Mouse (Mus musculus): Measurements from ENCODE around the gene Gm20388. TPM values are rescaled to one million over a fixed set of nuclear protein-coding genes. Genes with fewer than 3 reads are reported as not detected.
A peak's percentile ranks its signal among the peaks of the same experiment; 100 is the strongest.

Gm20388 gene
- polyA plus RNA-seq, 1 experiment from 2014 or later = not detected

- no peak overlapping the region for H3K4me2 ChIP-seq (replicated peaks; ENCODE audit: low read depth)
- no peaks in the 10 kb centered on the region for H3K27me3 ChIP-seq (replicated peaks; ENCODE audit: control insufficient read depth, insufficient read depth, low read length)
- peaks cover 59% of the 10 kb centered on the region for H3K36me3 ChIP-seq (ENCODE audit: control insufficient read depth, insufficient read depth)
- H3K9ac ChIP-seq (ENCODE audit: low read depth, low read length) = no peak overlapping the region
- H3K4me3 ChIP-seq (ENCODE audit: low read depth, low read length) = no peak overlapping the region
- WGBS = 64% methylated on average over 4 of the region's 4 CpGs
- no peak overlapping the region for H3K27ac ChIP-seq (ENCODE audit: low read depth, low read length)
- H3K9me3 ChIP-seq (ENCODE audit: control insufficient read depth) = no peaks in the 10 kb centered on the region
- TF ChIP-seq CTCF (IDR thresholded peaks at IDR 0.05; ENCODE audit: low read depth) = no peak
- no peaks in the 10 kb centered on the region for H3K4me1 ChIP-seq (replicated peaks; ENCODE audit: control insufficient read depth, insufficient read depth, low read length)
- no peak for ATAC-seq
These were observed 2685.4 kb downstream of the Gm20388 start for GRCm38 (mm10) chr8:122596031-122596430.

GRCm38 (mm10) chr8:122600666-122601065 lies 2690.0 kb downstream of the Gm20388 start:
- no peak overlapping the region for H3K4me3 ChIP-seq (ENCODE audit: low read depth, low read length)
- no peaks in the 10 kb centered on the region for H3K9me3 ChIP-seq (ENCODE audit: control insufficient read depth)
- H3K27me3 ChIP-seq (replicated peaks; ENCODE audit: control insufficient read depth, insufficient read depth, low read length) = no peaks in the 10 kb centered on the region
- no peak overlapping the region for H3K9ac ChIP-seq (ENCODE audit: low read depth, low read length)
- no peak overlapping the region for H3K27ac ChIP-seq (ENCODE audit: low read depth, low read length)
- 0 out of 2 replicates have a peak, but pooled peaks cover 6% of the 10 kb centered on the region for H3K4me1 ChIP-seq (replicated peaks; ENCODE audit: control insufficient read depth, insufficient read depth, low read length)
- 95% methylated on average over 9 of the region's 9 CpGs for WGBS
- no peak for TF ChIP-seq CTCF (IDR thresholded peaks at IDR 0.05; ENCODE audit: low read depth)
- H3K4me2 ChIP-seq (replicated peaks; ENCODE audit: low read depth) = no peak overlapping the region
- peaks cover 46% of the 10 kb centered on the region for H3K36me3 ChIP-seq (ENCODE audit: control insufficient read depth, insufficient read depth)
- no peak for ATAC-seq

- Histone ChIP-seq H3K27ac (ENCODE audit: low read depth, low read length) (peak overlapping the region; percentile 50; the same call in 1 of the 2 replicates), H3K4me1 (replicated peaks; ENCODE audit: control insufficient read depth, insufficient read depth, low read length) (peaks cover 6% of the 10 kb centered on the region; the same call in 1 of the 2 replicates), H3K4me3 (ENCODE audit: low read depth, low read length) (no peak overlapping the region), H3K36me3 (ENCODE audit: control insufficient read depth, insufficient read depth) (peaks cover 28% of the 10 kb centered on the region), H3K9ac (ENCODE audit: low read depth, low read length) (no peak overlapping the region), H3K27me3 (replicated peaks; ENCODE audit: control insufficient read depth, insufficient read depth, low read length) (no peaks in the 10 kb centered on the region), H3K9me3 (ENCODE audit: control insufficient read depth) (no peaks in the 10 kb centered on the region), H3K4me2 (replicated peaks; ENCODE audit: low read depth) (no peak overlapping the region)
- WGBS = 36% methylated on average over 1 of the region's 1 CpGs
- TF ChIP-seq CTCF (IDR thresholded peaks at IDR 0.05; ENCODE audit: low read depth) = no peak
- peak; percentile 61 for ATAC-seq
These were observed 2694.0 kb downstream of the Gm20388 start for GRCm38 (mm10) chr8:122604640-122605039.

GRCm38 (mm10) chr8:122605367-122605766 lies 2694.7 kb downstream of the Gm20388 start:
- Histone ChIP-seq H3K27ac (ENCODE audit: low read depth, low read length) (no peak overlapping the region; the same call in 1 of the 2 replicates), H3K9me3 (ENCODE audit: control insufficient read depth) (no peaks in the 10 kb centered on the region), H3K4me2 (replicated peaks; ENCODE audit: low read depth) (no peak overlapping the region), H3K9ac (ENCODE audit: low read depth, low read length) (no peak overlapping the region), H3K4me3 (ENCODE audit: low read depth, low read length) (no peak overlapping the region), H3K4me1 (replicated peaks; ENCODE audit: control insufficient read depth, insufficient read depth, low read length) (peaks cover 6% of the 10 kb centered on the region; the same call in 1 of the 2 replicates), H3K36me3 (ENCODE audit: control insufficient read depth, insufficient read depth) (peaks cover 21% of the 10 kb centered on the region), H3K27me3 (replicated peaks; ENCODE audit: control insufficient read depth, insufficient read depth, low read length) (no peaks in the 10 kb centered on the region)
- no peak for TF ChIP-seq CTCF (IDR thresholded peaks at IDR 0.05; ENCODE audit: low read depth)
- 72% methylated on average over 4 of the region's 4 CpGs for WGBS
- ATAC-seq = no peak

- Histone ChIP-seq H3K27me3 (replicated peaks; ENCODE audit: control insufficient read depth, insufficient read depth, low read length) (no peaks in the 10 kb centered on the region), H3K9ac (ENCODE audit: low read depth, low read length) (no peak overlapping the region), H3K36me3 (ENCODE audit: control insufficient read depth, insufficient read depth) (peaks cover 10% of the 10 kb centered on the region; the same call in 1 of the 2 replicates), H3K9me3 (ENCODE audit: control insufficient read depth) (no peaks in the 10 kb centered on the region), H3K27ac (ENCODE audit: low read depth, low read length) (no peak overlapping the region), H3K4me3 (ENCODE audit: low read depth, low read length) (no peak overlapping the region), H3K4me2 (replicated peaks; ENCODE audit: low read depth) (no peak overlapping the region), H3K4me1 (replicated peaks; ENCODE audit: control insufficient read depth, insufficient read depth, low read length) (peaks cover 6% of the 10 kb centered on the region; the same call in 1 of the 2 replicates)
- 88% methylated on average over 11 of the region's 12 CpGs for WGBS
- no peak for TF ChIP-seq CTCF (IDR thresholded peaks at IDR 0.05; ENCODE audit: low read depth)
- ATAC-seq = no peak
These were observed 2696.2 kb downstream of the Gm20388 start for GRCm38 (mm10) chr8:122606810-122607209.

- H3K27me3 ChIP-seq (replicated peaks; ENCODE audit: control insufficient read depth, insufficient read depth, low read length) = no peaks in the 10 kb centered on the region
- no peak for TF ChIP-seq CTCF (IDR thresholded peaks at IDR 0.05; ENCODE audit: low read depth)
- H3K36me3 ChIP-seq (ENCODE audit: control insufficient read depth, insufficient read depth) = peaks cover 18% of the 10 kb centered on the region; the same call in 1 of the 2 replicates
- ATAC-seq = no peak
- no peak overlapping the region for H3K9ac ChIP-seq (ENCODE audit: low read depth, low read length)
- H3K27ac ChIP-seq (ENCODE audit: low read depth, low read length) = no peak overlapping the region
- peak overlapping the region; percentile 92 for H3K4me2 ChIP-seq (replicated peaks; ENCODE audit: low read depth)
- H3K4me3 ChIP-seq (ENCODE audit: low read depth, low read length) = no peak overlapping the region; the same call in 1 of the 2 replicates
- H3K9me3 ChIP-seq (ENCODE audit: control insufficient read depth) = no peaks in the 10 kb centered on the region
- peaks cover 10% of the 10 kb centered on the region; the same call in 1 of the 2 replicates for H3K4me1 ChIP-seq (replicated peaks; ENCODE audit: control insufficient read depth, insufficient read depth, low read length)
- WGBS = 55% methylated on average over 4 of the region's 4 CpGs
These were observed 2699.6 kb downstream of the Gm20388 start for GRCm38 (mm10) chr8:122610209-122610608.
